Mouse (Mus musculus) induced T-regulatory cell, adult 2 months (primary cell): ENCODE results near the gene Dad1.
A peak's percentile ranks its signal among the peaks of the same experiment; 100 is the strongest.

Source experiments
- DNase-seq: peaks from one replicate; pipeline ENCODE4 v3.0.0-alpha.2; 2012; ENCODE audit warnings: low read depth

Dad1 gene

DNA sequence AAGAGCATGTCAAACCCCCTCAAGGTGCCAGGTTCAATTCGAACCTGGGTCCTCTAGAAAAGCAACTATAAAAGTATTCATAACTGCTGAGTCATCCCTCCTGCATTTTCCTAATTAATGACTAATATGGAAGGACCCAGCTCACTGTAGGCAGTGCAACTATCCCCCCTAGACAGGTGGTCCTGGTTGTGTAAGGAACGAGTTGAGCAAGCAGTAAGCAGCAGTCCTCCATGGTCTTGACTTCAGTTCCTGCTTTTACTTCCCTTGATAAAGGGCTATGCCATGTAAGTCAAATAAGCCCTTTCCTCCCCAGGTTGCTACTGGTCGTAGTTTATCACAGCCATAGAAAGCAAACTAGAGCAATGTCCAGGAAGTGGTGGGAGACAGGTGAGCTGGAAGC, 7.7 kb downstream of the Dad1 start:
- DNase-seq: peak; percentile 10

- peak; percentile 42 for DNase-seq
These were observed 9.7 kb downstream of the Dad1 start for GRCm38 (mm10) chr14:54244183-54244582.

GRCm38 (mm10) chr14:54240542-54240941, 13.4 kb downstream of the Dad1 start:
- DNase-seq: no peak

GRCm38 (mm10) chr14:54239002-54239736, 14.7 kb downstream of the Dad1 start:
- peak; percentile 94 for DNase-seq

DNA sequence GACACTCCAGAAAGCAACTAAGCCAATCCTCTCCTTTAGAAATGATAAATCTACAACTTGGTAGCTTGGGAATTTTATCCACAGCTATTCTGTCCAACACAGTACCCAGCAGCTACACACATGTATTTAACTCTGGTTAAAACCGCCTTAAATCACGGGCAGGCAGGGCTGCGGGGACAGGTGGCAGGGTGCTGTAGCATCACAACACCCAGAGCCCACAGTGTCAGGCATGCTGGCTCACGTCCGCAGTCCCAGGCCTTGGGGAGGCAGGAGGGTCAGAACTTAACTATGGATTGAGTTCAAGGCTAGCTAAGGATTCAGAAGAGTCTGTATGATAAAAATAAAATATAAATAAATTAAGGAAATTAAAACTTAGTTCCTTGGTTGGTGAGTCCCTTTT, 17.0 kb downstream of the Dad1 start:
- peak; percentile 21 for DNase-seq

DNA sequence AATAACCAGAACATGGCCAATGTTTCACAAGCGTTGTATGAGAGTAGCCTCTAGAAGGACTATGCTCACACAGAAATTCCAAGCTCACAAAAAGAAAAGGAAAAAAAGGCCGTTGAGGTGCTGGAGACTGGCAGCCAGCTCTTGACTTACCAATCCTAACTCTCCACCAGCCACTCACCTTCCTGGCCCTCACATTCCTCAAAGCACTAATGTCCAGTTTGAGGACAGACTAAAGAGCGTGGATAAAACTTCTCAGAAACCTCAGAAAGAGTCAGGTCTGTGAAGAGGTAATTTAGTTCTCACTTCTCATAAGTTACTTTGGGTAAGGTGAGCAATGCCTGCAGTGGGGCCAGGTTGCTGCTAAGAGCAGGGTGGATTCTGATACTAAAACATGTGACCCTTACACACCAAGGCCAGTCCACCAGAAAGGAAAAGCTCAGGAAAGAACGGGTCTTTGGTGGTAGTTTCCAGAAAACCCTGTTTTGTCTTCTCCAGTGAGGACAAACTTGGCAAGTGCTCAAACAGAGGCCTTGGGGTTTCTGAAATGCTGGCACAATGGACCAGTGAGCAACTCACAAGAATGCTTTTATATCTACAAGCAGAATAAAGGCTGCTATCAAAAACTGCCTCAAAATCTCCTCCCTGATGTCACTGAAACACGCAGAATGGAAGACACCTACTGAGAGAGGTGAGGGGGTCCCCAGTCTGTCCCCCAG, 17.9 kb downstream of the Dad1 start:
- peak; percentile 32 for DNase-seq

DNA sequence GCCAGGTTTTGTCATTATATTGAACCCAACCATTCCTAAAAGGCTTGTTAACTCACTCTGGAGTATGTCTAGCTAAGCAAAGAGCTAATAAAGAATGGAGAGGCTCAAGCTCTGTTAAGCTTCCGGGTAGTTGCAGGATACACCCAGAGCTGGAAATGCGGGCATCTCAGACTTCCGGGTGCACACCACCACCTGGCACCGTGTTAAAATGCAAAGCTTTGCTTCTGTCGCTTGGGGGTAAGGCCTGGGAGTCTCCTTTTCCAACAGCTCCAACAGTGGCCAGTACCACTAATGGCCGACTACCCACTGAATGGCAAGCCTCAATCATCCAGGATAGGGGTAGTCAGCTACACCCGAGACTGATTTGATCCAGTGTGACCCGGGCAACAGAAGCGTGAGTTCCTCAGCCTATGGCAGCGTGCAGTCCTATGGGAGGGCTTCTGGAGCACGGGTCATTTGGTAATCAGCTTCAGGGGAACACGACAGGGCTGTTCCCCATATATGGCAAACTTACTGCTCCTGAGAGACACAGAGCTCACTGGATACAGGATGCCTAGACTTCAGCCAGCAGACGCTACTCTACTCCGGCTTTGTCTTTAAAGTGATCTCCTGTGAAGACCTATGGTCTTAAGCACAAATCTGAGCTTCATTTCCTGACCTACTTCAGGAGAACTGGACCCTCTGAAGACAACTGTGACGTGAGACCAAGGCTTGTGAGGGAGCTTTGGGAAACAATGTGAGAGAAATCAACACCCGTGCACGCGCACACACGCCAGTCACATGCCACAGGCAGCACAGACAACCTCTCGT, 19.5 kb downstream of the Dad1 start:
- DNase-seq: peak; percentile 76

DNA sequence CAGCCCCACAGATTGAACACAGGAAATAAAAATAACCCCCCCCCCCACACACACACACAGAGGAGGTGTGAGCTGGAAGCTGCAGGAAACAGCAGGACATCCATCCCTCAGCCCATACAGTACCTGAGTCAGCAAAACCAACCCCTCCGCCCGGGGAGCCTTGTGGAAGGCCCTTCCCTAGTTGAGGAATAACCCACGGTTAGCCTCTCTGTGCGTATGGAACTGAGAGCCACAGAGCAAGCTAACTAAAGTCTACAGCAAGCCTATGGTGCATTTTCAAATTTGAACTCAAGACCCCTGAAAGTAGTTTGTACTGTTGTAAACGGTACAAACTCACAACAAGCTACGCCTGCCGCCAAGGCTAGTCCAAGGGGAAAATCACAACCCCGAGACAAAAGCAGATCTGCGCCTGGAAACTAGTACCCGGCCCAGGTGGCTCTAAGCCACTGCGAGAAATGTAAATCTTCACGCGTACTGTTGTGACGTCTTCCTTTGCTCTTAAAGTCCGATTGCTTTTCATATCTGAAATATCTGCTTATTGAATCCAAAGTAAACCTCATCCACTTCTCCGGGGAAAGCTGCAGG, 20.3 kb downstream of the Dad1 start:
- no peak for DNase-seq

DNA sequence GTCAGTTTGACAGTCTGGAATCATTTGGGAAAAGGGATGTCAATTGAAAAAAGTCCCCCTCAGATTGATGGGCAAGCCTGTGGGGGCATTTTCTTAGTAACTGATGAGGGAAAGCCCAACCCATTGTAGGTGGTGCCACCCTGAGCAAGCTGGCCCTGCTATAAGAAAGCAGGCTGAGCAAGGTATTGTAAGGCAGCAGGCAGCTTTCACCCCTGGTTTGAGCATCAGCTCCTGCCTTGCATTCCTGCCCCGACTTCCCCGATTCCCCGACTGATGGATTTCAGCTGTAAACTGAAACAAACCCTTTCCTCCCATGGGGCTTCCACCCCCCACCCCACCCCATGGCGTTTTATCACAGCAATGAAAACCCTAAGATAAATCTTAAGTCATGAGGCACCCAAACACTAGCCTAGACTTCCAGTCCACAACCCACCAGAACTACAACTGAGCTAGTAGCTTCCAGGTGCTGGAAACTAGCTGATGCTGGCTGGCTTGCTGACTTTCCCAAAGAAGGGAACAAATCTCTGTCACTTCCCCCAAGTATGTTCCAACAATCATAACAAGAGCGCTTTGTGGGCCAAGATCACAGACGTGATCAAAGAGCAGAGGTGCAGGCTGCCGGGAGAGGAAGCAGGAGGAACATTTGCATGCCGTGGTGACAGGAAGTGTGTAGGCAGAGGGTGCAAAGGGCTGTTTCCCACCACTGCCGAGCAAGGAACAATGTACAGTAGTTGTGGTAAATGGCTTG, 20.9 kb downstream of the Dad1 start:
- peak; percentile 95 for DNase-seq

DNA sequence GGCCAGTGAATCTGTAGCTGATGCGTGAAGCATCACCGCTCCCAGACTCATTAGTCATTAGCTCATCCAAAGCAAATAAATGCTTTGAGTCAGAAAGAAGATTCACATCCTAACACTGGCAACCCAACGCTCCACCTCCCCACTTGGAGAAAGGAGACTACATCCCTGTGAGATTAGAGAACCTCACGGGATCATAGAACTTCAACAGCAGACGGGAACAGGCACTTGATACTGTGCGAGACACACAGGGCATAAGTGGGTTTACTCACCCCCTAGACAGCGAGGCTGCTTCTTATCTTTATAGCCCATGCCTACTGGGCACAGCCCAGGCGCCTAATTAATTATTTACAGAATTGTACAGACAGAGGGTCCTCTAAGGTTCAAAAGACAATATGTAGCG, 21.8 kb downstream of the Dad1 start:
- DNase-seq: peak; percentile 62

DNA sequence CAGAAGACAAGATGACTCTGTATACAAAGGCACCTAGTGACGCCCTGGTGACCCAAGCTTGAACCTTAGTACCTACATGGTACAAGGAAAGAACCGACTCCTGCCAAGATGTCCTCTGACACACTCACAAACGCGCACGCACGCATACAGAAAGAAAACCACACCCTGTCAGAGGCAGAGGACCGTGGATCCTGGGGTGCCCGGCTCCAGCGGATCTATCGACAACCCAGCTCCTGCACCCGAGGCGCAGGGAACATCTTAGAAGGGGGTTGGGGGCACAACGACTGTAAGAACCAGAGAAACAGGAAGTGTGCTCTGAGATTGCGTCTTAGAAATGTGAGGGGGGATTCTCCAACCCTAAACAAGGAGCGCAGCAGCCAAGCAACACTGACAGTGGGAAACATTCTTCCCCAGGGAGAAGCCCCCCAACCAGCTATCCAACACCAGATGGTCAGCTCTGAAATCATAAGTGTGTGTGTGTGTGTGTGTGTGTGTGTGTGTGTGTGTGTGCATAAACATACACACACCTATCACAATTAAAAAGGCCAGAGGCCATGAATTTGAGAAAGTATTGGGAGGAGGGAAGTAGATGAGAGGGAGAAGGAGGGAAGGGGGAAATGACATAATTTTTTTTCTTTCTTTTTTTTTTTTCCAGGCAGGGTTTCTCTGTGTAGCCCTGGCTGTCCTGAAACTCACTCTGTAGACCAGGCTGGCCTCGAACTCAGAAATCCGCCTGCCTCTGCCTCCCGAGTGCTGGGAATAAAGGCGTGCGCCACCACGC, 22.5 kb downstream of the Dad1 start:
- DNase-seq: peak; percentile 94

- DNase-seq: no peak
These were observed 23.2 kb downstream of the Dad1 start for GRCm38 (mm10) chr14:54230638-54231150.

DNA sequence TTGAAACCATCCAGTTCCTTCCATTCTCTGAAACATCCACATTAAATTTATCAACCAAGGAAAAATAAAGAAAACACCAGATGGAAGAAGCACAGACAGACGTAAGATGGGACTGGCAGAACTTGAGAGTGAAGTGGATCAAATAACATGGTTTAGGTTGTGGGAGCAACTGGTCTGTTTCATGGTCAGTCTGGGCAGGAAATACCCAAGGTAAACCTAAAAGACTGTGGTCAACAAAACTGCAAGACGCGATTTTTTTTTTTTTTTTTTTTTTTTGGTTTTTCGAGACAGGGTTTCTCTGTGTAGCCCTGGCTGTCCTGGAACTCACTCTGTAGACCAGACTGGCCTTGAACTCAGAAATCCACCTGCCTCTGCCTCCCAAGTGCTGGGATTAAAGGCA, 24.1 kb downstream of the Dad1 start:
- DNase-seq: peak; percentile 61

DNA sequence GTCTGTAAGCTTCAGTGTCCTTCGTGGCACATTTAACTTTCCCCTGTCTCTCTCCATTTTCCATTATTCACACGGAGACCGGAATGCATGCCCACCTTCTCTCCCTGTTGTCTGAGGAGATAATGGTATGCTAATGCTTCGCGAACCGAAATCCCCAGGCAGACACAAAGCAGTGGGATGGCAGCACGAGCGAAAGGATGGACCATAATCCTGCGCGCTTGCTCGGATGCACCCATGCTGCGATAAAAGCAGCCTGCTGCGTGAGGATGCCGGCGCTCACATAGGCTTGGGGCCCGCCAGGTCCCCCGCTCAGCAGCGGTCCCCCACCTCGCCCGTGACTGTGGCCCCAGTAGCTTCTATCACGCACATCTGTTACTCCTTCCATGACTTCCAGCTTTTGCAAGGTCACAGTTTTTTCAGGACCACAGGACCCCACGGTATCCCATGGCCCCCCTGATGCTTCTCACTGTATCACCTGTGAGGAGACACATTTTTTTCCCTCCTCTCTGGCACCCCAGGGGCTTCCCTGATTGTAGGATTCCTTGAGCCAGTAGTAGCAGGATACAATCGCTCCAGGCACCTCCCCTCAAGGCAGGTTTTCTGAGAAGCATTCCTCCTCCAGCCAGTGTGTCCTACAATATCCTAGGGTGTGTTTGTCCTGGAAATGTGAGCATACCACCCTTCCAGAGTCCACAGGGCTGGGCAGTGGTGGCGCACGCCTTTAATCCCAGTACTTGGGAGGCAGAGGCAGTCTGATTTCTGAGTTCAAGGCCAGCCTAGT, 24.8 kb downstream of the Dad1 start:
- peak; percentile 64 for DNase-seq

DNA sequence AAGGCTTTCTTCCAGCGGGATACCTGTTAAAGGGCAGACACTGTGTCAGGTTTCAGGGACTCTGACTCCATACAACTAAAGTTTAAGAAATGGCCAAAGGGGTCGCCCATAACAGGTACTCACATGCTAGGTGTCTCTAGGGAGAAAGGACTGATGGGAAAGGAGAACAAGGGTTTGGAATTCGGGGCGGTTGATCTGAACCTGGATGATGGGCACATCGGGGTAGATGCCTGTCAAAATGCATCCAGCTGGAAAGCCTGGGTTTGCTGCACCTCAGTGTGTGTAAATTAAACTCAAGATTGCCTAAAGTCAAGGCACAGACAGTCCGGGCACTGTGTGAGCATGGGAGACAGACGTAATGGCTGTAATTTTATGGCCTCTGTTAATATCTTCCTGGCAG, 25.4 kb downstream of the Dad1 start:
- DNase-seq: no peak

- peak; percentile 95 for DNase-seq
These were observed 25.9 kb downstream of the Dad1 start for GRCm38 (mm10) chr14:54227911-54228451.

- peak; percentile 100 for DNase-seq
These were observed 26.7 kb downstream of the Dad1 start for GRCm38 (mm10) chr14:54226911-54227811.

DNA sequence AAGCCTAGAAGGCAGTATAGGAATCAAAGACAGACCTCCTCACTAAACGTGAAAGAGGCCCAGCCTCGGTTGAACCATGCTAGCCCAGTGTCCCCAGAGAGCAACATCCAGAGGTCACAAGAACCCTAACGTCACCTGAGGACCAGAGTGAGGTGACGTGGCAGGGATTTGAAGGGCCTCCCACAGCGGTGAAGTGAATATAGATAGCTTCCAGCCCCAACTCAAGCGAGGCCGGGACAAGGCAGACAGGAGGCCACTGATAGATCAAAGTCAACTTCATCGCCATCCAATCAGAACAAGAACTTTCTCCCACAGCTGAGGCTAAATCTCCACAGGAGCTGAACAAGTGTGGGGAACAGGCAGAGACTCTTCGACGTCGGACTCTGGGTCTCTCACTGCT, 28.2 kb downstream of the Dad1 start:
- DNase-seq: peak; percentile 92
